Mouse (Mus musculus): ENCODE data around the gene Otud1. TPM values are rescaled to one million over a fixed set of nuclear protein-coding genes. Genes with fewer than 3 reads are reported as not detected.

Gene Otud1
- total and polyA plus RNA-seq, 2 experiments from 2014 or later = 2.0 to 6.4 TPM

GRCm38 (mm10) chr2:19627920-19628608 is 29.5 kb upstream of the Otud1 start:
- Histone ChIP-seq H3K9ac (replicated peaks; ENCODE audit: low read length, poor library complexity, severe bottlenecking) (no peak overlapping the region), H3K36me3 (ENCODE audit: insufficient read depth, low read length) (no peaks in the 10 kb centered on the region), H3K27me3 (ENCODE audit: insufficient read depth, low read length) (no peaks in the 10 kb centered on the region), H3K4me3 (ENCODE audit: low read depth, low read length) (no peak overlapping the region), H3K9me3 (ENCODE audit: low read length) (no peaks in the 10 kb centered on the region), H3K4me2 (ENCODE audit: low read depth, low read length, poor library complexity, severe bottlenecking) (no peak overlapping the region), H3K27ac (ENCODE audit: low read depth, low read length) (no peak overlapping the region), H3K4me1 (ENCODE audit: insufficient read depth, low read length) (no peaks in the 10 kb centered on the region)
- ATAC-seq (ENCODE audit: low FRiP score) (no peak), DNase-seq (ENCODE audit: low spot score) (no peak)
- no peak for TF ChIP-seq CTCF (IDR thresholded peaks at IDR 0.05)
- WGBS = 87% methylated on average over 4 of the region's 4 CpGs

- Histone ChIP-seq H3K9ac (replicated peaks; ENCODE audit: low read length, poor library complexity, severe bottlenecking) (no peak overlapping the region), H3K4me3 (ENCODE audit: low read depth, low read length) (no peak overlapping the region), H3K36me3 (ENCODE audit: insufficient read depth, low read length) (no peaks in the 10 kb centered on the region), H3K9me3 (ENCODE audit: low read length) (no peaks in the 10 kb centered on the region), H3K4me1 (ENCODE audit: insufficient read depth, low read length) (no peaks in the 10 kb centered on the region), H3K27ac (ENCODE audit: low read depth, low read length) (no peak overlapping the region), H3K4me2 (ENCODE audit: low read depth, low read length, poor library complexity, severe bottlenecking) (no peak overlapping the region), H3K27me3 (ENCODE audit: insufficient read depth, low read length) (no peaks in the 10 kb centered on the region)
- WGBS = 88% methylated on average over 1 of the region's 1 CpGs
- ATAC-seq (ENCODE audit: low FRiP score) (no peak), DNase-seq (ENCODE audit: low spot score) (no peak)
- TF ChIP-seq CTCF (IDR thresholded peaks at IDR 0.05) = no peak
These were observed 27.0 kb upstream of the Otud1 start for GRCm38 (mm10) chr2:19630544-19630943.

- Histone ChIP-seq H3K9me3 (ENCODE audit: low read length) (no peaks in the 10 kb centered on the region), H3K9ac (replicated peaks; ENCODE audit: low read length, poor library complexity, severe bottlenecking) (no peak overlapping the region), H3K4me2 (ENCODE audit: low read depth, low read length, poor library complexity, severe bottlenecking) (no peak overlapping the region), H3K36me3 (ENCODE audit: insufficient read depth, low read length) (no peaks in the 10 kb centered on the region), H3K4me3 (ENCODE audit: low read depth, low read length) (no peak overlapping the region), H3K27ac (ENCODE audit: low read depth, low read length) (no peak overlapping the region), H3K4me1 (ENCODE audit: insufficient read depth, low read length) (no peaks in the 10 kb centered on the region), H3K27me3 (ENCODE audit: insufficient read depth, low read length) (no peaks in the 10 kb centered on the region)
- WGBS = 61% methylated on average over 2 of the region's 2 CpGs
- DNase-seq (ENCODE audit: low spot score) = peak; percentile 8
- no peak for TF ChIP-seq CTCF (IDR thresholded peaks at IDR 0.05)
- ATAC-seq (ENCODE audit: low FRiP score) = no peak
These were observed 24.1 kb upstream of the Otud1 start for GRCm38 (mm10) chr2:19633406-19633920.

- WGBS = 88% methylated on average over 2 of the region's 2 CpGs
- DNase-seq (ENCODE audit: low spot score) (no peak), ATAC-seq (ENCODE audit: low FRiP score) (no peak)
- no peak overlapping the region for H3K27ac ChIP-seq (ENCODE audit: low read depth, low read length)
- no peak overlapping the region for H3K4me3 ChIP-seq (ENCODE audit: low read depth, low read length)
- TF ChIP-seq CTCF (IDR thresholded peaks at IDR 0.05) = no peak
- no peak overlapping the region for H3K4me2 ChIP-seq (ENCODE audit: low read depth, low read length, poor library complexity, severe bottlenecking)
- no peak overlapping the region for H3K9ac ChIP-seq (replicated peaks; ENCODE audit: low read length, poor library complexity, severe bottlenecking)
- H3K4me1 ChIP-seq (ENCODE audit: insufficient read depth, low read length) = no peaks in the 10 kb centered on the region
- no peaks in the 10 kb centered on the region for H3K27me3 ChIP-seq (ENCODE audit: insufficient read depth, low read length)
- H3K36me3 ChIP-seq (ENCODE audit: insufficient read depth, low read length) = no peaks in the 10 kb centered on the region
- H3K9me3 ChIP-seq (ENCODE audit: low read length) = no peaks in the 10 kb centered on the region
These were observed 12.4 kb upstream of the Otud1 start for GRCm38 (mm10) chr2:19645182-19645581.

- 73% methylated on average over 4 of the region's 4 CpGs for WGBS
- no peak for TF ChIP-seq CTCF (IDR thresholded peaks at IDR 0.05)
These were observed 11.4 kb upstream of the Otud1 start for GRCm38 (mm10) chr2:19646144-19646543.

GRCm38 (mm10) chr2:19646910-19647309 is 10.6 kb upstream of the Otud1 start:
- Histone ChIP-seq H3K4me3 (ENCODE audit: low read depth, low read length) (no peak overlapping the region), H3K27ac (ENCODE audit: low read depth, low read length) (no peak overlapping the region), H3K4me1 (ENCODE audit: insufficient read depth, low read length) (no peaks in the 10 kb centered on the region), H3K27me3 (ENCODE audit: insufficient read depth, low read length) (no peaks in the 10 kb centered on the region), H3K9ac (replicated peaks; ENCODE audit: low read length, poor library complexity, severe bottlenecking) (no peak overlapping the region), H3K36me3 (ENCODE audit: insufficient read depth, low read length) (no peaks in the 10 kb centered on the region), H3K4me2 (ENCODE audit: low read depth, low read length, poor library complexity, severe bottlenecking) (no peak overlapping the region), H3K9me3 (ENCODE audit: low read length) (no peaks in the 10 kb centered on the region)
- 18% methylated on average over 1 of the region's 1 CpGs for WGBS
- no peak for TF ChIP-seq CTCF (IDR thresholded peaks at IDR 0.05)
- DNase-seq (ENCODE audit: low spot score) (peak; percentile 6), ATAC-seq (ENCODE audit: low FRiP score) (no peak)

More at GRCm38 (mm10) chr2:19646144-19646543, 11.4 kb upstream of the Otud1 start:
- H3K27ac ChIP-seq (ENCODE audit: low read depth, low read length) = no peak overlapping the region
- no peaks in the 10 kb centered on the region for H3K4me1 ChIP-seq (ENCODE audit: insufficient read depth, low read length)
- no peaks in the 10 kb centered on the region for H3K36me3 ChIP-seq (ENCODE audit: insufficient read depth, low read length)
- no peak overlapping the region for H3K4me2 ChIP-seq (ENCODE audit: low read depth, low read length, poor library complexity, severe bottlenecking)
- ATAC-seq (ENCODE audit: low FRiP score) (no peak), DNase-seq (ENCODE audit: low spot score) (no peak)
- H3K9ac ChIP-seq (replicated peaks; ENCODE audit: low read length, poor library complexity, severe bottlenecking) = no peak overlapping the region
- H3K4me3 ChIP-seq (ENCODE audit: low read depth, low read length) = no peak overlapping the region
- no peaks in the 10 kb centered on the region for H3K27me3 ChIP-seq (ENCODE audit: insufficient read depth, low read length)
- H3K9me3 ChIP-seq (ENCODE audit: low read length) = no peaks in the 10 kb centered on the region
